Comparison of ENCODE assay signal across 8 mouse cellular contexts in genomic region chr1:178448271-178448744, GRCm38 (mm10). TPM values are rescaled to one million over a fixed set of nuclear protein-coding genes. Genes with fewer than 3 reads are reported as not detected.
DNase-seq lines count a peak whose midpoint lies in the region; ATAC-seq lines count a peak whose summit lies in the region.

No protein-coding gene starts in this region.

- peak overlapping the region; percentile 48 for H3K4me2 ChIP-seq in heart, embryonic 12.5 days

- H3K9ac ChIP-seq in heart, embryonic 12.5 days = peak overlapping the region; percentile 44; the same call in 1 of the 2 replicates

- WGBS in heart, embryonic 12.5 days = 12% methylated on average over 6 of the region's 6 CpGs

- peak; percentile 51 for DNase-seq in cerebellum, adult 11-12 months
- peak; percentile 3 to 10 for DNase-seq in spleen, postnatal 36 days (ENCODE audit: low spot score in 2 of 2)
- no peak for DNase-seq in layer of hippocampus, adult 11-12 months (ENCODE audit: low spot score)
- no peak for DNase-seq in left cerebral cortex, postnatal 4 days
- no peak for DNase-seq in kidney, adult 11 months

- peaks cover 74% of the 10 kb centered on the region for H3K4me1 ChIP-seq in megakaryocyte, embryonic 14.5 days
- peaks cover 14% of the 10 kb centered on the region for H3K4me1 ChIP-seq in heart, embryonic 12.5 days (replicated peaks)

- H3K9me3 ChIP-seq in megakaryocyte, embryonic 14.5 days = no peaks in the 10 kb centered on the region
- no peaks in the 10 kb centered on the region for H3K9me3 ChIP-seq in heart, embryonic 12.5 days (replicated peaks)

- H3K36me3 ChIP-seq in megakaryocyte, embryonic 14.5 days (replicated peaks; ENCODE audit: low read length) = peaks cover 3% of the 10 kb centered on the region
- no peaks in the 10 kb centered on the region for H3K36me3 ChIP-seq in heart, embryonic 12.5 days

- H3K27ac ChIP-seq in heart, embryonic 12.5 days (ENCODE audit: poor library complexity, severe bottlenecking) = peak overlapping the region; percentile 92

- intact Hi-C loops in left cerebral cortex, postnatal 4 days (cut with DNase I) = loop anchor here (2.0 to 5.0 kb wide), 3 partner anchors 111 to 301 kb away; partner anchors contain the start of genes Cox20 and Hnrnpu

- no peaks in the 10 kb centered on the region for H3K27me3 ChIP-seq in megakaryocyte, embryonic 14.5 days (replicated peaks)
- H3K27me3 ChIP-seq in heart, embryonic 12.5 days (replicated peaks) = no peaks in the 10 kb centered on the region

- no peak for ATAC-seq in megakaryocyte, adult 5-6 weeks (ENCODE audit: poor library complexity, severe bottlenecking)
- ATAC-seq in heart, embryonic 12.5 days (ENCODE audit: insufficient number of reproducible peaks, low FRiP score) = peak; percentile 84

- peak overlapping the region; percentile 84 for H3K4me3 ChIP-seq in megakaryocyte, embryonic 14.5 days (replicated peaks)
- H3K4me3 ChIP-seq in heart, embryonic 12.5 days = no peak overlapping the region

RNA-seq across cellular contexts. Expression of gene Efcab2, which starts 42.4 kb away (rescaled TPM):
- polyA plus RNA-seq in megakaryocyte, embryonic 14.5 days (2012; ENCODE audit: insufficient read depth, low replicate concordance) = 0.38 TPM in 1 of 2 replicates, not detected in the other
- total RNA-seq in megakaryocyte, adult 5-6 weeks (2015) = 0.80 and 1.2 TPM in 2 replicates
- 2.0 and 2.8 TPM in 2 replicates for total RNA-seq in megakaryocyte, adult 5-6 weeks (2017)
- 12.4 and 13.5 TPM in 2 replicates for polyA plus RNA-seq in heart, embryonic 12.5 days (2016; fragmentation: Nextera tagmentation; extraction: Ambion mirVana)
- 1 to 10 TPM; 6.2 to 8.3 TPM for total RNA-seq in left cerebral cortex, postnatal 4 days (2021)

Comparison
In these comparisons a context has a peak if more than half of its experiments do, and no peak if none do; other contexts are left out.
1. DNase-seq: peak in cerebellum, adult 11-12 months (single experiment) and spleen, postnatal 36 days (2 of 2); none in layer of hippocampus, adult 11-12 months (single experiment), left cerebral cortex, postnatal 4 days (single experiment) and kidney, adult 11 months (single experiment).